28 mouse cellular contexts compared by ENCODE assay signal in genomic region chr19:45479548-45479947, GRCm38 (mm10).
A peak's percentile ranks its signal among the peaks of the same experiment; 100 is the strongest.
DNase-seq lines count a peak whose midpoint lies in the region; ATAC-seq and TF ChIP-seq lines count a peak whose summit lies in the region.
"Had no signal": no experiment of that assay in that cellular context is flagged by ENCODE, and none has a peak within 500 bp of the region (broad histone marks: within the 10 kb centered on the region; RNA-seq: fewer than 3 reads in every experiment).

No protein-coding gene starts in this region.

- TF ChIP-seq CTCF in gastrocnemius, adult 2 months (IDR thresholded peaks at IDR 0.05) = no peak

- no peak overlapping the region for H3K9ac ChIP-seq in midbrain, embryonic 11.5 days (ENCODE audit: low read length)
- no peak overlapping the region for H3K9ac ChIP-seq in midbrain, embryonic 14.5 days (replicated peaks; ENCODE audit: low read length)
- no peak overlapping the region for H3K9ac ChIP-seq in intestine, embryonic 16.5 days (ENCODE audit: low read depth, low read length)
- H3K9ac ChIP-seq: embryonic facial prominence, embryonic 13.5 days; embryonic facial prominence, embryonic 15.5 days; forebrain, embryonic 12.5 days had no signal

- no peak overlapping the region for H3K4me2 ChIP-seq in midbrain, embryonic 11.5 days
- H3K4me2 ChIP-seq in midbrain, embryonic 14.5 days (ENCODE audit: low read length) = no peak overlapping the region
- no peak overlapping the region for H3K4me2 ChIP-seq in intestine, embryonic 16.5 days (ENCODE audit: low read depth, low read length)
- H3K4me2 ChIP-seq: embryonic facial prominence, embryonic 13.5 days; embryonic facial prominence, embryonic 15.5 days; forebrain, embryonic 12.5 days had no signal

- intact Hi-C loops in gastrocnemius, adult 2 months (cut with DNase I) = loop anchor here (5.0 kb wide), 1 partner anchor 63 kb away; no protein-coding TSS in a partner anchor

- no peaks in the 10 kb centered on the region for H3K36me3 ChIP-seq in midbrain, embryonic 11.5 days (ENCODE audit: control insufficient read depth, insufficient read depth, low read length)
- no peaks in the 10 kb centered on the region for H3K36me3 ChIP-seq in midbrain, embryonic 14.5 days (ENCODE audit: control insufficient read depth, insufficient read depth, low read length)
- H3K36me3 ChIP-seq in intestine, embryonic 16.5 days (ENCODE audit: control insufficient read depth, insufficient read depth, low read length) = no peaks in the 10 kb centered on the region
- H3K36me3 ChIP-seq: embryonic facial prominence, embryonic 13.5 days; embryonic facial prominence, embryonic 15.5 days; forebrain, embryonic 10.5 days; forebrain, embryonic 12.5 days had no signal

- peak overlapping the region; percentile 52 for H3K4me3 ChIP-seq in gastrocnemius, adult 2 months
- H3K4me3 ChIP-seq in midbrain, embryonic 11.5 days (ENCODE audit: low read depth, low read length) = no peak overlapping the region
- H3K4me3 ChIP-seq in midbrain, embryonic 14.5 days (replicated peaks; ENCODE audit: low read depth, low read length) = no peak overlapping the region
- no peak overlapping the region for H3K4me3 ChIP-seq in intestine, embryonic 16.5 days (ENCODE audit: low read length)
- H3K4me3 ChIP-seq: embryonic facial prominence, embryonic 13.5 days; embryonic facial prominence, embryonic 15.5 days; erythroblast, embryonic 14.5 days; forebrain, embryonic 10.5 days; forebrain, embryonic 12.5 days had no signal

- H3K4me1 ChIP-seq in midbrain, embryonic 11.5 days (ENCODE audit: control insufficient read depth, insufficient read depth, low read length) = peaks cover 10% of the 10 kb centered on the region
- H3K4me1 ChIP-seq in midbrain, embryonic 14.5 days (ENCODE audit: control insufficient read depth, insufficient read depth, low read length) = peaks cover 15% of the 10 kb centered on the region
- H3K4me1 ChIP-seq in intestine, embryonic 16.5 days (ENCODE audit: control insufficient read depth, insufficient read depth, low read length) = no peaks in the 10 kb centered on the region

- H3K27me3 ChIP-seq in midbrain, embryonic 11.5 days (ENCODE audit: control insufficient read depth, insufficient read depth, low read length) = peaks cover 2% of the 10 kb centered on the region; the same call in 1 of the 2 replicates
- peaks cover 3% of the 10 kb centered on the region; the same call in 1 of the 2 replicates for H3K27me3 ChIP-seq in midbrain, embryonic 14.5 days (ENCODE audit: control insufficient read depth, insufficient read depth, low read length)
- H3K27me3 ChIP-seq in intestine, embryonic 16.5 days (replicated peaks; ENCODE audit: control insufficient read depth, insufficient read depth, low read length) = no peaks in the 10 kb centered on the region
- H3K27me3 ChIP-seq: CH12.LX; embryonic facial prominence, embryonic 13.5 days; embryonic facial prominence, embryonic 15.5 days had no signal

- no peak for DNase-seq in gastrocnemius, adult 2 months
- no peak for DNase-seq in gastrocnemius, postnatal 25 days
- DNase-seq in midbrain, embryonic 11.5 days (ENCODE audit: low spot score, missing footprints) = peak; percentile 66
- DNase-seq in midbrain, embryonic 14.5 days = no peak
- DNase-seq in NIH3T3 (ENCODE audit: low read depth) = peak; percentile 49
- DNase-seq in skeletal muscle tissue, adult 2 months (ENCODE audit: low read depth, low spot score) = peak; percentile 76
- no peak for DNase-seq in thymus, adult 18-20 months
- DNase-seq: adrenal gland, adult 2 months; adrenal gland, postnatal 10 days; adrenal gland, postnatal 25 days; cerebellum, adult 11 months; cerebellum, adult 18-20 months; cerebellum, adult 8-10 months; cerebellum, adult 9-11 months; cerebellum, postnatal 14 days; cerebellum, postnatal 36 days; embryo, embryonic 11 days had no signal

- 90% methylated on average over 6 of the region's 6 CpGs for WGBS in midbrain, embryonic 11.5 days
- WGBS in midbrain, embryonic 14.5 days = 90% methylated on average over 6 of the region's 6 CpGs
- 75% methylated on average over 6 of the region's 6 CpGs for WGBS in intestine, embryonic 16.5 days

- H3K27ac ChIP-seq in gastrocnemius, adult 2 months = peak overlapping the region; percentile 81
- no peak overlapping the region for H3K27ac ChIP-seq in midbrain, embryonic 11.5 days (ENCODE audit: low read depth, low read length)
- no peak overlapping the region for H3K27ac ChIP-seq in midbrain, embryonic 14.5 days (replicated peaks; ENCODE audit: low read depth, low read length)
- H3K27ac ChIP-seq in intestine, embryonic 16.5 days (ENCODE audit: low read length) = no peak overlapping the region
- H3K27ac ChIP-seq: embryonic facial prominence, embryonic 13.5 days; embryonic facial prominence, embryonic 15.5 days; forebrain, embryonic 10.5 days; forebrain, embryonic 12.5 days had no signal

- H3K9me3 ChIP-seq in midbrain, embryonic 11.5 days (ENCODE audit: control insufficient read depth, low read length) = no peaks in the 10 kb centered on the region
- no peaks in the 10 kb centered on the region for H3K9me3 ChIP-seq in midbrain, embryonic 14.5 days (ENCODE audit: control insufficient read depth, low read length)
- no peaks in the 10 kb centered on the region for H3K9me3 ChIP-seq in intestine, embryonic 16.5 days (ENCODE audit: control insufficient read depth, low read length)
- H3K9me3 ChIP-seq: embryonic facial prominence, embryonic 13.5 days; embryonic facial prominence, embryonic 15.5 days; forebrain, embryonic 10.5 days; forebrain, embryonic 12.5 days; G1E had no signal

- ATAC-seq in midbrain, embryonic 11.5 days (ENCODE audit: low FRiP score) = no peak
- no peak for ATAC-seq in midbrain, embryonic 14.5 days (ENCODE audit: low FRiP score, low TSS enrichment)
- ATAC-seq in intestine, embryonic 16.5 days = no peak
- ATAC-seq: CD4-positive, CD25-positive, alpha-beta regulatory T cell, adult 4 months; forebrain, embryonic 14.5 days; forebrain, embryonic 16.5 days had no signal

Comparison
In these comparisons a context has a peak if more than half of its experiments do, and no peak if none do; other contexts are left out.
1. DNase-seq: peak in midbrain, embryonic 11.5 days (single experiment), NIH3T3 (single experiment) and skeletal muscle tissue, adult 2 months (single experiment); none in gastrocnemius, adult 2 months (single experiment), gastrocnemius, postnatal 25 days (single experiment), midbrain, embryonic 14.5 days (single experiment) and thymus, adult 18-20 months (0 of 2).